Mouse (Mus musculus) CD4-positive, CD25-positive, alpha-beta regulatory T cell, adult 4 months (primary cell): ENCODE results near the gene Sh3glb1. TPM values are rescaled to one million over a fixed set of nuclear protein-coding genes. Genes with fewer than 3 reads are reported as not detected.

Source experiments
- ATAC-seq: one replicate; pipeline ENCODE4 v1.8.0; 2017
- polyA plus RNA-seq, 2 experiments: library from polyadenylated mRNA; unstranded; fragments of 100-300 nt; shearing (Covaris generic); gene quantifications; one replicate each; pipeline ENCODE4 v1.2.1; 2017

Gene Sh3glb1
- polyA plus RNA-seq, 2 experiments from 2014 or later = 43.3 to 59.8 TPM

GRCm38 (mm10) chr3:144714606-144715005 is 5.5 kb downstream of the Sh3glb1 start:
- no peak for ATAC-seq

GRCm38 (mm10) chr3:144714126-144714525 is 6.0 kb downstream of the Sh3glb1 start:
- ATAC-seq = no peak

GRCm38 (mm10) chr3:144711607-144712206 is 8.4 kb downstream of the Sh3glb1 start:
- no peak for ATAC-seq

GRCm38 (mm10) chr3:144708612-144709011 is 11.5 kb downstream of the Sh3glb1 start:
- ATAC-seq = no peak

GRCm38 (mm10) chr3:144703959-144704358 is 16.2 kb downstream of the Sh3glb1 start:
- peak; percentile 95 for ATAC-seq

GRCm38 (mm10) chr3:144698790-144699433 is 21.2 kb downstream of the Sh3glb1 start:
- ATAC-seq = no peak

GRCm38 (mm10) chr3:144697942-144698341 is 22.2 kb downstream of the Sh3glb1 start:
- no peak for ATAC-seq

GRCm38 (mm10) chr3:144697154-144697553 is 23.0 kb downstream of the Sh3glb1 start:
- ATAC-seq = peak; percentile 65

- ATAC-seq = no peak
Observed at GRCm38 (mm10) chr3:144694941-144695340, 25.2 kb downstream of the Sh3glb1 start.

GRCm38 (mm10) chr3:144694040-144694439 is 26.1 kb downstream of the Sh3glb1 start:
- no peak for ATAC-seq

GRCm38 (mm10) chr3:144692052-144692451 is 28.1 kb downstream of the Sh3glb1 start:
- peak; percentile 90 for ATAC-seq

GRCm38 (mm10) chr3:144689236-144689635 is 30.9 kb downstream of the Sh3glb1 start:
- no peak for ATAC-seq

- no peak for ATAC-seq
Observed at GRCm38 (mm10) chr3:144688284-144688683, 31.9 kb downstream of the Sh3glb1 start.

- ATAC-seq = no peak
Observed at GRCm38 (mm10) chr3:144687618-144688017, 32.5 kb downstream of the Sh3glb1 start.

- ATAC-seq = no peak
Observed at GRCm38 (mm10) chr3:144686146-144686545, 34.0 kb downstream of the Sh3glb1 start.

GRCm38 (mm10) chr3:144683136-144683814 is 36.9 kb downstream of the Sh3glb1 start:
- ATAC-seq = no peak

- ATAC-seq = no peak
Observed at GRCm38 (mm10) chr3:144681542-144681941, 38.6 kb downstream of the Sh3glb1 start.

- no peak for ATAC-seq
Observed at GRCm38 (mm10) chr3:144679701-144680159, 40.4 kb downstream of the Sh3glb1 start.

GRCm38 (mm10) chr3:144679137-144679536 is 41.0 kb downstream of the Sh3glb1 start:
- no peak for ATAC-seq

GRCm38 (mm10) chr3:144677751-144678150 is 42.4 kb downstream of the Sh3glb1 start:
- no peak for ATAC-seq

- no peak for ATAC-seq
Observed at GRCm38 (mm10) chr3:144676249-144676648, 43.9 kb downstream of the Sh3glb1 start.

GRCm38 (mm10) chr3:144672016-144672415 is 48.1 kb downstream of the Sh3glb1 start:
- no peak for ATAC-seq

- ATAC-seq = no peak
Observed at GRCm38 (mm10) chr3:144669944-144670874, 49.9 kb downstream of the Sh3glb1 start.
